Mouse (Mus musculus) limb, embryonic 14.5 days (tissue): Measurements from ENCODE around the gene Nr2e1. TPM values are rescaled to one million over a fixed set of nuclear protein-coding genes. Genes with fewer than 3 reads are reported as not detected.

ENCODE experiments used
- ATAC-seq: fragments of 200-750 bp; cut with Nextera tagmentation; 2 replicates; pipeline ENCODE4 v1.8.0; 2017; ENCODE audit warnings: low read depth, moderate number of reproducible peaks, moderate TSS enrichment; ENCODE audit not compliant: low FRiP score
- DNase-seq: peaks from one replicate; pipeline ENCODE4 v3.0.0-alpha.2; 2015; ENCODE audit warnings: low spot score
- H3K27ac ChIP-seq: fragments of 300-500 bp; sonication (generic); replicated peaks from 2 replicates; pipeline ENCODE4 v1.5.1; 2014; ENCODE audit warnings: low read depth, mild to moderate bottlenecking, low read length, moderate library complexity, mixed read lengths
- H3K27me3 ChIP-seq: fragments of 300-500 bp; sonication (generic); 2 replicates; pipeline ENCODE4 v1.6.1; 2014; ENCODE audit warnings: low read length, mixed read lengths; ENCODE audit not compliant: control insufficient read depth, insufficient read depth
- H3K36me3 ChIP-seq: fragments of 300-500 bp; sonication (generic); 2 replicates; pipeline ENCODE4 v1.6.1; 2014; ENCODE audit warnings: mild to moderate bottlenecking, low read length, moderate library complexity, mixed read lengths; ENCODE audit not compliant: control insufficient read depth, insufficient read depth
- H3K4me1 ChIP-seq: fragments of 300-500 bp; sonication (generic); 2 replicates; pipeline ENCODE4 v1.6.1; 2014; ENCODE audit warnings: antibody characterized with exemption, low read length, mixed read lengths; ENCODE audit not compliant: control insufficient read depth, insufficient read depth
- H3K4me2 ChIP-seq: fragments of 300-500 bp; sonication (generic); replicated peaks from 2 replicates; pipeline ENCODE4 v1.6.1; 2014; ENCODE audit warnings: low read depth, mild to moderate bottlenecking, low read length, moderate library complexity; ENCODE audit not compliant: severe bottlenecking
- H3K4me3 ChIP-seq: fragments of 300-500 bp; sonication (generic); replicated peaks from 2 replicates; pipeline ENCODE4 v1.5.1; 2014; ENCODE audit warnings: low read length
- H3K9ac ChIP-seq: fragments of 300-500 bp; sonication (generic); 2 replicates; pipeline ENCODE4 v1.6.1; 2014; ENCODE audit warnings: mild to moderate bottlenecking, low read depth, low read length, moderate library complexity; ENCODE audit not compliant: severe bottlenecking
- H3K9me3 ChIP-seq: fragments of 300-500 bp; sonication (generic); 2 replicates; pipeline ENCODE4 v1.6.1; 2016; ENCODE audit warnings: low read length; ENCODE audit not compliant: control insufficient read depth
- POLR2A ChIP-seq: fragments of 200-500 bp; IDR thresholded peaks from 2 replicates; pipeline ENCODE4 v1.8.0; 2012; ENCODE audit warnings: inconsistent platforms, mild to moderate bottlenecking, moderate library complexity, borderline replicate concordance; ENCODE audit not compliant: insufficient read depth, insufficient read length; ENCODE audit errors: extremely low read depth
- WGBS: fragments of 180-500 bp; shearing (Covaris S2); extraction: QIAGEN DNeasy Blood & Tissue Kit; methylation state at CpG from one replicate; pipeline ENCODE4 v1.1.7; 2014; 5-methylcytosine and 5-hydroxymethylcytosine counted together
- polyA plus RNA-seq, 2 experiments: library from polyadenylated mRNA; depleted of rRNA in 1 of 2; stranded (reverse) in 1 of 2; unstranded in 1 of 2; fragments of >200 nt; fragmentation: Nextera tagmentation in 1 of 2; extraction: Ambion mirVana in 1 of 2; gene quantifications; 2 replicates each; pipeline versions ENCODE4 v1.2.1 to v1.2.3; 2012 to 2014

The Nr2e1 gene
- polyA plus RNA-seq, 2 experiments: 0.15 TPM; not detected in 1

GRCm38 (mm10) chr10:42582566-42583110, 794 bp downstream of the Nr2e1 start:
- Histone ChIP-seq H3K4me2 (no peak overlapping the region), H3K27ac (no peak overlapping the region), H3K4me3 (peak overlapping the region; percentile 23), H3K36me3 (no peaks in the 10 kb centered on the region), H3K9ac (no peak overlapping the region), H3K27me3 (peaks cover 99% of the 10 kb centered on the region), H3K4me1 (peaks cover 5% of the 10 kb centered on the region; the same call in 1 of the 2 replicates), H3K9me3 (no peaks in the 10 kb centered on the region)
- no peak for DNase-seq
- WGBS: under 1% methylated on average over 39 of the region's 44 CpGs
- TF ChIP-seq POLR2A: no peak
- no peak for ATAC-seq

GRCm38 (mm10) chr10:42581694-42582565, 1.5 kb downstream of the Nr2e1 start:
- H3K27me3 ChIP-seq: peaks cover 99% of the 10 kb centered on the region
- H3K9me3 ChIP-seq: no peaks in the 10 kb centered on the region
- ATAC-seq (no peak), DNase-seq (peak; percentile 57)
- no peak overlapping the region for H3K27ac ChIP-seq
- TF ChIP-seq POLR2A: no peak
- H3K4me2 ChIP-seq: no peak overlapping the region
- H3K36me3 ChIP-seq: no peaks in the 10 kb centered on the region
- 2% methylated on average over 41 of the region's 45 CpGs for WGBS
- peak overlapping the region; percentile 23 for H3K4me3 ChIP-seq
- no peak overlapping the region for H3K9ac ChIP-seq
- H3K4me1 ChIP-seq: peaks cover 5% of the 10 kb centered on the region; the same call in 1 of the 2 replicates

GRCm38 (mm10) chr10:42580951-42581277, 2.5 kb downstream of the Nr2e1 start:
- peaks cover 5% of the 10 kb centered on the region; the same call in 1 of the 2 replicates for H3K4me1 ChIP-seq
- no peak overlapping the region for H3K4me3 ChIP-seq
- no peaks in the 10 kb centered on the region for H3K36me3 ChIP-seq
- H3K9ac ChIP-seq: no peak overlapping the region
- DNase-seq (no peak), ATAC-seq (no peak)
- peaks cover 98% of the 10 kb centered on the region for H3K27me3 ChIP-seq
- no peak overlapping the region for H3K4me2 ChIP-seq
- TF ChIP-seq POLR2A: no peak
- H3K9me3 ChIP-seq: no peaks in the 10 kb centered on the region
- no peak overlapping the region for H3K27ac ChIP-seq
- WGBS: 7% methylated on average over 7 of the region's 7 CpGs

- 0 out of 2 replicates have a peak overlapping the region, but pooled peaks have one; percentile 2 for H3K4me3 ChIP-seq
- H3K9ac ChIP-seq: no peak overlapping the region
- under 1% methylated on average over 29 of the region's 29 CpGs for WGBS
- DNase-seq (no peak), ATAC-seq (no peak)
- no peak overlapping the region for H3K4me2 ChIP-seq
- H3K9me3 ChIP-seq: no peaks in the 10 kb centered on the region
- no peaks in the 10 kb centered on the region for H3K36me3 ChIP-seq
- H3K27me3 ChIP-seq: peaks cover 98% of the 10 kb centered on the region
- peaks cover 5% of the 10 kb centered on the region; the same call in 1 of the 2 replicates for H3K4me1 ChIP-seq
- no peak overlapping the region for H3K27ac ChIP-seq
- TF ChIP-seq POLR2A: no peak
Observed at GRCm38 (mm10) chr10:42580131-42580950, 3.1 kb downstream of the Nr2e1 start.
